Mouse (Mus musculus) heart, postnatal 0 days (tissue): ENCODE measurements around the gene Fdx1l. TPM values are rescaled to one million over a fixed set of nuclear protein-coding genes. Genes with fewer than 3 reads are reported as not detected.

Experiments
- ATAC-seq: fragments of 200-750 bp; cut with Nextera tagmentation; 2 replicates; pipeline ENCODE4 v1.8.0; 2017; ENCODE audit warnings: low read depth, moderate number of reproducible peaks, moderate library complexity; ENCODE audit not compliant: insufficient read depth
- DNase-seq: peaks from one replicate; pipeline ENCODE4 v3.0.0-alpha.2; 2016; ENCODE audit warnings: low spot score
- H3K27ac ChIP-seq: fragments of 300-500 bp; sonication (generic); 2 replicates; pipeline ENCODE4 v1.5.1; 2014; ENCODE audit warnings: low read depth, mild to moderate bottlenecking
- H3K27me3 ChIP-seq: fragments of 300-500 bp; sonication (generic); 2 replicates; pipeline ENCODE4 v1.6.1; 2014; ENCODE audit warnings: low read length, mixed read lengths; ENCODE audit not compliant: control insufficient read depth, insufficient read depth
- H3K36me3 ChIP-seq: fragments of 300-500 bp; sonication (generic); replicated peaks from 2 replicates; pipeline ENCODE4 v1.6.1; 2014; ENCODE audit warnings: low read length, mixed read lengths; ENCODE audit not compliant: control insufficient read depth, insufficient read depth
- H3K4me1 ChIP-seq: fragments of 300-500 bp; sonication (generic); 2 replicates; pipeline ENCODE4 v1.6.1; 2014; ENCODE audit warnings: antibody characterized with exemption; ENCODE audit not compliant: control insufficient read depth, insufficient read depth
- H3K4me2 ChIP-seq: fragments of 300-500 bp; sonication (generic); 2 replicates; pipeline ENCODE4 v1.6.1; 2014; ENCODE audit warnings: low read depth, mild to moderate bottlenecking, low read length, moderate library complexity
- H3K4me3 ChIP-seq: fragments of 300-500 bp; sonication (generic); 2 replicates; pipeline ENCODE4 v1.5.1; 2014; ENCODE audit warnings: low read depth, low read length
- H3K9ac ChIP-seq: fragments of 300-500 bp; sonication (generic); replicated peaks from 2 replicates; pipeline ENCODE4 v1.6.1; 2014; ENCODE audit warnings: low read depth, low read length, mixed read lengths
- H3K9me3 ChIP-seq: fragments of 300-500 bp; sonication (generic); replicated peaks from 2 replicates; pipeline ENCODE4 v1.6.1; 2016; ENCODE audit warnings: low read length; ENCODE audit not compliant: control insufficient read depth
- CTCF ChIP-seq: IDR thresholded peaks from 2 replicates; pipeline ENCODE4 v1.5.1; 2016; ENCODE audit warnings: antibody characterized with exemption, control low read depth, low read depth
- EP300 ChIP-seq: IDR thresholded peaks from 2 replicates; pipeline ENCODE4 v1.6.1; 2016; ENCODE audit warnings: antibody characterized with exemption, low read depth
- WGBS: fragments of 180-500 bp; shearing (Covaris S2); extraction: QIAGEN DNeasy Blood & Tissue Kit; methylation state at CpG from one replicate; pipeline ENCODE4 v1.1.7; 2014; 5-methylcytosine and 5-hydroxymethylcytosine counted together
- microRNA counts: library from miRNA; unstranded; fragments of <30 nt; microRNA quantifications from one replicate; lab custom pipeline; 2015
- microRNA-seq: library from miRNA; unstranded; fragments of <30 nt; microRNA quantifications from one replicate; pipeline ENCODE4, GENCODE M21; 2016
- polyA plus RNA-seq: library from polyadenylated mRNA; unstranded; fragments of >200 nt; fragmentation: Nextera tagmentation; extraction: Ambion mirVana; gene quantifications from 2 replicates; pipeline ENCODE4 v1.2.1, GENCODE M21; 2015
- total RNA-seq: library from RNA; depleted of rRNA; stranded (reverse); fragments of >200 nt; gene quantifications from 2 replicates; pipeline ENCODE4 v1.2.3, GENCODE M21; 2014; ENCODE audit warnings: low replicate concordance; rRNA removed

Fdx1l gene
- total and polyA plus RNA-seq, 2 experiments from 2014 or later = 51.1 to 79.5 TPM

- H3K9ac ChIP-seq = no peak overlapping the region
- no peak overlapping the region for H3K4me2 ChIP-seq
- peaks cover 28% of the 10 kb centered on the region for H3K27me3 ChIP-seq
- no peaks in the 10 kb centered on the region for H3K9me3 ChIP-seq
- ATAC-seq = no peak
- WGBS = 63% methylated on average over 2 of the region's 2 CpGs
- no peak overlapping the region for H3K4me3 ChIP-seq
- TF ChIP-seq EP300 = no peak
- no peak for TF ChIP-seq CTCF
- no peaks in the 10 kb centered on the region for H3K36me3 ChIP-seq
- H3K27ac ChIP-seq = no peak overlapping the region
- DNase-seq = no peak
- H3K4me1 ChIP-seq = no peaks in the 10 kb centered on the region; the same call in 1 of the 2 replicates
Measured at GRCm38 (mm10) chr9:21018600-21018999, 54.8 kb downstream of the Fdx1l start.

MicroRNAs encoded within 50 kb of the gene (microRNA counts, 519-probe panel; counts per million panel counts)
- microRNA mmu-miR-1900 (lab: Ali Mortazavi, UCI) = not detected

Small RNA genes within 50 kb of the gene (microRNA-seq; reads per million reads assigned to microRNA genes)
- not detected for gene Mir1900
- gene Mir7082 = not detected

Other genes with a start within 250 kb of the Fdx1l start
- gene A230050P20Rik, start 205.0 kb downstream of the Fdx1l start, total RNA-seq = 4.0 and 6.8 TPM in 2 replicates
- gene A230050P20Rik, start 205.0 kb downstream of the Fdx1l start, polyA plus RNA-seq = 4.9 and 5.3 TPM in 2 replicates
- gene Angptl6, start 193.9 kb downstream of the Fdx1l start, total RNA-seq = 0.43 TPM in 1 of 2 replicates, not detected in the other
- 2.0 and 2.3 TPM in 2 replicates for gene Angptl6, start 193.9 kb downstream of the Fdx1l start, polyA plus RNA-seq
- gene Ppan, start 185.4 kb downstream of the Fdx1l start, total RNA-seq = 17.4 and 21.2 TPM in 2 replicates
- gene Ppan, start 185.4 kb downstream of the Fdx1l start, polyA plus RNA-seq = 15.2 and 16.9 TPM in 2 replicates
- gene Eif3g, start 175.0 kb downstream of the Fdx1l start, total RNA-seq = 74.5 and 86.8 TPM in 2 replicates
- gene Eif3g, start 175.0 kb downstream of the Fdx1l start, polyA plus RNA-seq = 161 and 172 TPM in 2 replicates
- 27.4 and 56.9 TPM in 2 replicates for gene Dnmt1, start 113.7 kb downstream of the Fdx1l start, total RNA-seq
- 15.4 and 16.1 TPM in 2 replicates for gene Dnmt1, start 113.7 kb downstream of the Fdx1l start, polyA plus RNA-seq
- gene S1pr2, start 96.8 kb downstream of the Fdx1l start, total RNA-seq = 6.9 and 7.4 TPM in 2 replicates
- 8.5 and 8.6 TPM in 2 replicates for gene S1pr2, start 96.8 kb downstream of the Fdx1l start, polyA plus RNA-seq
- 239 and 285 TPM in 2 replicates for gene Mrpl4, start 70.9 kb downstream of the Fdx1l start, total RNA-seq
- 193 and 195 TPM in 2 replicates for gene Mrpl4, start 70.9 kb downstream of the Fdx1l start, polyA plus RNA-seq
- gene Icam1, start 57.6 kb downstream of the Fdx1l start, total RNA-seq = 16.2 and 19.1 TPM in 2 replicates
- gene Icam1, start 57.6 kb downstream of the Fdx1l start, polyA plus RNA-seq = 9.0 and 10.6 TPM in 2 replicates
- gene Icam4, start 44.2 kb downstream of the Fdx1l start, total RNA-seq = 2.4 TPM in 1 of 2 replicates, not detected in the other
- 1.3 and 1.6 TPM in 2 replicates for gene Icam4, start 44.2 kb downstream of the Fdx1l start, polyA plus RNA-seq
- gene Icam5, start 41.5 kb downstream of the Fdx1l start, total RNA-seq = not detected in 2 replicates
- 0.04 TPM in 1 of 2 replicates, not detected in the other for gene Icam5, start 41.5 kb downstream of the Fdx1l start, polyA plus RNA-seq
- not detected in 2 replicates for gene Zglp1, start 6.5 kb downstream of the Fdx1l start, total RNA-seq
- gene Zglp1, start 6.5 kb downstream of the Fdx1l start, polyA plus RNA-seq = 0.30 TPM in 1 of 2 replicates, not detected in the other
- 0.23 TPM in 1 of 2 replicates, not detected in the other for gene Gm49373, start 518 bp downstream of the Fdx1l start, total RNA-seq
- gene Gm49373, start 518 bp downstream of the Fdx1l start, polyA plus RNA-seq = 0.12 and 0.18 TPM in 2 replicates
- gene Gm38431, start 18.4 kb upstream of the Fdx1l start, total RNA-seq = 0.66 and 1.6 TPM in 2 replicates
- 0.34 TPM in 2 replicates for gene Gm38431, start 18.4 kb upstream of the Fdx1l start, polyA plus RNA-seq
- 40.8 and 48.3 TPM in 2 replicates for gene Raver1, start 18.4 kb upstream of the Fdx1l start, total RNA-seq
- gene Raver1, start 18.4 kb upstream of the Fdx1l start, polyA plus RNA-seq = 15.5 and 15.9 TPM in 2 replicates
- 16.7 and 17.9 TPM in 2 replicates for gene Tyk2, start 57.6 kb upstream of the Fdx1l start, total RNA-seq
- 7.7 and 8.3 TPM in 2 replicates for gene Tyk2, start 57.6 kb upstream of the Fdx1l start, polyA plus RNA-seq
- 32.9 and 50.1 TPM in 2 replicates for gene Cdc37, start 76.4 kb upstream of the Fdx1l start, total RNA-seq
- 176 and 183 TPM in 2 replicates for gene Cdc37, start 76.4 kb upstream of the Fdx1l start, polyA plus RNA-seq
- gene Pde4a, start 92.1 kb upstream of the Fdx1l start, total RNA-seq = 10.2 and 14.6 TPM in 2 replicates
- gene Pde4a, start 92.1 kb upstream of the Fdx1l start, polyA plus RNA-seq = 16.6 and 17.5 TPM in 2 replicates
- gene Keap1, start 165.7 kb upstream of the Fdx1l start, total RNA-seq = 67.9 and 79.0 TPM in 2 replicates
- gene Keap1, start 165.7 kb upstream of the Fdx1l start, polyA plus RNA-seq = 42.7 and 45.7 TPM in 2 replicates
- gene S1pr5, start 174.8 kb upstream of the Fdx1l start, total RNA-seq = not detected in 2 replicates
- 0.10 and 0.15 TPM in 2 replicates for gene S1pr5, start 174.8 kb upstream of the Fdx1l start, polyA plus RNA-seq
- 41.2 and 67.4 TPM in 2 replicates for gene Atg4d, start 191.7 kb upstream of the Fdx1l start, total RNA-seq
- gene Atg4d, start 191.7 kb upstream of the Fdx1l start, polyA plus RNA-seq = 53.6 and 56.1 TPM in 2 replicates
- 7.0 and 16.3 TPM in 2 replicates for gene Kri1, start 214.4 kb upstream of the Fdx1l start, total RNA-seq
- 5.9 and 9.1 TPM in 2 replicates for gene Kri1, start 214.4 kb upstream of the Fdx1l start, polyA plus RNA-seq
- gene Cdkn2d, start 217.8 kb upstream of the Fdx1l start, total RNA-seq = 67.4 and 103 TPM in 2 replicates
- gene Cdkn2d, start 217.8 kb upstream of the Fdx1l start, polyA plus RNA-seq = 65.8 and 67.5 TPM in 2 replicates
- gene Ap1m2, start 238.7 kb upstream of the Fdx1l start, total RNA-seq = 0.46 and 0.57 TPM in 2 replicates
- gene Ap1m2, start 238.7 kb upstream of the Fdx1l start, polyA plus RNA-seq = 0.15 TPM in 1 of 2 replicates, not detected in the other
- 44.0 and 84.8 TPM in 2 replicates for gene Slc44a2, start 247.1 kb upstream of the Fdx1l start, total RNA-seq
- gene Slc44a2, start 247.1 kb upstream of the Fdx1l start, polyA plus RNA-seq = 45.0 and 46.5 TPM in 2 replicates